ENCODE assay signal across 8 mouse cellular contexts in the genomic region with DNA sequence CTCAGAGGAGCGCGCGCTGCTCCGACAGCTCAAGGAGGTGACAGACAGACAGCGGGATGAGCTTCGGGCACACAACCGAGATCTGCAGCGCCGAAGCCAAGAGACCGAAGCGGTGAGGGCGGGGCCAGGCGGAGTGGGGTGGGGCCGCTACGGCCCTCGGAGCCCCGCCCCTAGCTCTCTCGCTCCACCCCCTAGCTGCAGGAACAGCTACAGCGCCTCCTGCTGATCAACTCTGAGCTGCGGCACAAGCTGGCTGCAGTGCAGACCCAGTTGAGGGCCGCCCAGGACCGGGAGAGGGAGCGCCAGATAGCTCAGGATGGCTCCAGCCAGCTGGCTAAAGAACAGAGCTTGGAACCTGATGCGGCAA. TPM values are rescaled to one million over a fixed set of nuclear protein-coding genes. Genes with fewer than 3 reads are reported as not detected.
A peak's percentile ranks its signal among the peaks of the same experiment; 100 is the strongest.
DNase-seq lines count a peak whose midpoint lies in the region; ATAC-seq lines count a peak whose summit lies in the region.

No protein-coding gene starts in this region.

- no peaks in the 10 kb centered on the region for H3K27me3 ChIP-seq in hindbrain, embryonic 15.5 days

- ATAC-seq in hindbrain, embryonic 15.5 days (ENCODE audit: low FRiP score, low read depth) = peak; percentile 91

- peak overlapping the region; percentile 79 for H3K27ac ChIP-seq in hindbrain, embryonic 15.5 days (replicated peaks)

- peak overlapping the region; percentile 92 for H3K4me2 ChIP-seq in hindbrain, embryonic 15.5 days

- peak overlapping the region; percentile 52 for H3K4me3 ChIP-seq in hindbrain, embryonic 15.5 days

- DNase-seq in T-cell, adult 2 months (ENCODE audit: low spot score) = peak; percentile 90
- DNase-seq in cerebellum, postnatal 25 days = peak; percentile 94 to 97
- peak; percentile 85 to 90 for DNase-seq in frontal cortex, postnatal 36 days (ENCODE audit: low spot score in 2 of 2)
- DNase-seq in left cerebral cortex, adult 11 months (ENCODE audit: low spot score) = peak; percentile 83
- peak; percentile 96 for DNase-seq in lung, postnatal 36 days
- peak; percentile 97 for DNase-seq in retina, embryonic 14.5 days (ENCODE audit: low spot score)
- peak; percentile 90 to 92 for DNase-seq in thymus, postnatal 36 days

- 3% methylated on average over 24 of the region's 24 CpGs for WGBS in hindbrain, embryonic 15.5 days

- H3K9me3 ChIP-seq in hindbrain, embryonic 15.5 days = no peaks in the 10 kb centered on the region

- H3K4me1 ChIP-seq in hindbrain, embryonic 15.5 days (replicated peaks) = peaks cover 20% of the 10 kb centered on the region

- H3K9ac ChIP-seq in hindbrain, embryonic 15.5 days = peak overlapping the region; percentile 42

- H3K36me3 ChIP-seq in hindbrain, embryonic 15.5 days = peaks cover 37% of the 10 kb centered on the region

RNA-seq across cellular contexts. Expression of a gene that starts 0.7 kb away (rescaled TPM):
- 2.7 and 3.1 TPM in 2 replicates for polyA plus RNA-seq in hindbrain, embryonic 15.5 days (2015; fragmentation: Nextera tagmentation; extraction: Ambion mirVana)

RNA-seq across cellular contexts. Expression of a gene that starts 2.7 kb away (rescaled TPM):
- 4.0 and 4.5 TPM in 2 replicates for polyA plus RNA-seq in hindbrain, embryonic 15.5 days (2015; fragmentation: Nextera tagmentation; extraction: Ambion mirVana)

RNA-seq across cellular contexts. Expression of a gene that starts 20.9 kb away (rescaled TPM):
- 15.2 and 17.6 TPM in 2 replicates for polyA plus RNA-seq in hindbrain, embryonic 15.5 days (2015; fragmentation: Nextera tagmentation; extraction: Ambion mirVana)

RNA-seq across cellular contexts. Expression of a gene that starts 24.0 kb away (rescaled TPM):
- polyA plus RNA-seq in hindbrain, embryonic 15.5 days (2015; fragmentation: Nextera tagmentation; extraction: Ambion mirVana) = 51.2 and 54.6 TPM in 2 replicates

RNA-seq across cellular contexts. Expression of a gene that starts 49.1 kb away (rescaled TPM):
- polyA plus RNA-seq in hindbrain, embryonic 15.5 days (2015; fragmentation: Nextera tagmentation; extraction: Ambion mirVana) = 2.8 and 3.1 TPM in 2 replicates

Comparison
In these comparisons a context has a peak if more than half of its experiments do, and no peak if none do; other contexts are left out.
1. Peak in every context shown above with its lines: DNase-seq, ATAC-seq, H3K4me3 ChIP-seq and H3K27ac ChIP-seq.